Comparison of ENCODE assay signal across 25 mouse cellular contexts in the genomic region with DNA sequence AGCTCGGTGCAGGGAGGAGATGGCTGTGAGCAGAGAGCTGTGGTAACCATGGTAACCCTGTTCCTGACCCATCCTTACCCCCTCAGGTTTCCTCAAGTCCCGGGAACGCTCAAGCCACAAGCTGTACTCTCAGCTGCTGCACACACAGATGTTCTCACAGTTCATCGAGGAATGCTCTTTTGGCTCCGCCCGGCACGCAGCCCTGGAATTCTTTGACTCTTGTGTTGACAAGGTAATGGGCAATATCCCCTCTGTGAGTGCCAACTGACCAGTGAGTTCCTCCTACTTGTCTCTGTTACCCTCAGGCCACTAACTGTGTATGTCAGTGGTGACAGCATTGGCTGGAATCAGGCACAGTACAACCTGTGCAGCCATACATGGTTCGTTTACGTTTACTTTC. TPM values are rescaled to one million over a fixed set of nuclear protein-coding genes. Genes with fewer than 3 reads are reported as not detected.
A peak's percentile ranks its signal among the peaks of the same experiment; 100 is the strongest.
DNase-seq lines count a peak whose midpoint lies in the region; ATAC-seq and TF ChIP-seq lines count a peak whose summit lies in the region.
"Had no signal": no experiment of that assay in that cellular context is flagged by ENCODE, and none has a peak within 500 bp of the region (broad histone marks: within the 10 kb centered on the region; RNA-seq: fewer than 3 reads in every experiment).

No protein-coding gene starts in this region.

- no peak overlapping the region for H3K27ac ChIP-seq in testis, adult 2 months (ENCODE audit: control insufficient read depth, insufficient read depth, low read depth, low read length)
- H3K27ac ChIP-seq in forebrain, embryonic 10.5 days = no peak overlapping the region
- H3K27ac ChIP-seq: gastrocnemius, adult 2 months; heart, embryonic 13.5 days; hindbrain, embryonic 14.5 days; hindbrain, postnatal 0 days had no signal

- peak overlapping the region; percentile 6; the same call in 1 of the 2 replicates for H3K4me3 ChIP-seq in testis, adult 2 months (ENCODE audit: control insufficient read depth, low read depth, low read length)
- no peak overlapping the region for H3K4me3 ChIP-seq in forebrain, embryonic 10.5 days
- H3K4me3 ChIP-seq: gastrocnemius, adult 2 months; heart, embryonic 13.5 days had no signal

- no peak for TF ChIP-seq POLR2A in testis, adult 2 months (IDR thresholded peaks at IDR 0.05; ENCODE audit: control insufficient read depth, low read depth, low read length)

- no peaks in the 10 kb centered on the region for H3K9me3 ChIP-seq in forebrain, embryonic 10.5 days
- H3K9me3 ChIP-seq: heart, embryonic 13.5 days had no signal

- H3K36me3 ChIP-seq in testis, adult 2 months (ENCODE audit: control insufficient read depth, insufficient read depth, low read length) = no peaks in the 10 kb centered on the region
- peaks cover 94% of the 10 kb centered on the region for H3K36me3 ChIP-seq in forebrain, embryonic 10.5 days (replicated peaks)

- peaks cover 18% of the 10 kb centered on the region for H3K4me1 ChIP-seq in testis, adult 2 months (ENCODE audit: control insufficient read depth, insufficient read depth, low read length)
- H3K4me1 ChIP-seq in forebrain, embryonic 10.5 days = peaks cover 7% of the 10 kb centered on the region

- no peak for ATAC-seq in megakaryocyte, adult 5-6 weeks (ENCODE audit: poor library complexity, severe bottlenecking)
- ATAC-seq: forebrain, embryonic 14.5 days; forebrain, postnatal 0 days; hindbrain, postnatal 0 days; inflammation-experienced regulatory T-cells, adult 6 months; intestine, embryonic 16.5 days had no signal

- 82% methylated on average over 9 of the region's 9 CpGs for WGBS in forebrain, embryonic 10.5 days

- DNase-seq in cerebellum, adult 9-11 months = peak; percentile 18
- DNase-seq in cerebellum, adult 8-10 months = no peak
- DNase-seq in testis, postnatal 10 days (ENCODE audit: low spot score) = no peak
- peak; percentile 64 for DNase-seq in ZHBTc4 (ENCODE audit: low read depth, low spot score)
- no peak for DNase-seq in forebrain, embryonic 10.5 days (ENCODE audit: extremely low spot score, low spot score)
- DNase-seq: adrenal gland, adult 2 months; adrenal gland, postnatal 14 days; B cell, adult 2 months; cerebellum, adult 18-20 months; cerebellum, postnatal 10 days; forebrain, postnatal 0 days; gastrocnemius, adult 2 months; gastrocnemius, postnatal 14 days; heart, adult 11 months; heart, postnatal 14 days; heart, postnatal 4 days had no signal

- no peak for TF ChIP-seq CTCF in testis, adult 2 months (IDR thresholded peaks at IDR 0.05; ENCODE audit: control insufficient read depth, insufficient read depth, insufficient replicate concordance, low read depth, low read length)

- H3K27me3 ChIP-seq in testis, adult 2 months (ENCODE audit: control insufficient read depth, insufficient read depth, low read length) = no peaks in the 10 kb centered on the region
- H3K27me3 ChIP-seq in forebrain, embryonic 10.5 days (ENCODE audit: poor library complexity, severe bottlenecking) = no peaks in the 10 kb centered on the region
- H3K27me3 ChIP-seq: CH12.LX; heart, embryonic 13.5 days had no signal

RNA-seq across cellular contexts. Expression of gene Dennd4b, which starts 7.2 kb away (rescaled TPM):
- polyA plus RNA-seq in testis, adult 2 months (2012; rRNA removed) = 25.7 and 30.5 TPM in 2 replicates
- polyA plus RNA-seq in forebrain, embryonic 10.5 days (2016; fragmentation: Nextera tagmentation; extraction: Ambion mirVana) = 7.0 and 7.2 TPM in 2 replicates
- total RNA-seq in megakaryocyte, adult 5-6 weeks (2015) = 30.8 and 38.1 TPM in 2 replicates
- total RNA-seq in megakaryocyte, adult 5-6 weeks (2017) = 20.0 and 21.2 TPM in 2 replicates

RNA-seq across cellular contexts. Expression of gene Crtc2, which starts 18.2 kb away (rescaled TPM):
- polyA plus RNA-seq in testis, adult 2 months (2012; rRNA removed) = 25.1 and 33.7 TPM in 2 replicates
- polyA plus RNA-seq in forebrain, embryonic 10.5 days (2016; fragmentation: Nextera tagmentation; extraction: Ambion mirVana) = 21.3 and 26.4 TPM in 2 replicates
- 48.1 and 49.5 TPM in 2 replicates for total RNA-seq in megakaryocyte, adult 5-6 weeks (2015)
- total RNA-seq in megakaryocyte, adult 5-6 weeks (2017) = 11.3 and 19.4 TPM in 2 replicates

RNA-seq across cellular contexts. Expression of gene Gatad2b, which starts 20.8 kb away (rescaled TPM):
- polyA plus RNA-seq in testis, adult 2 months (2012; rRNA removed) = 26.2 and 34.5 TPM in 2 replicates
- 12.4 and 14.4 TPM in 2 replicates for polyA plus RNA-seq in forebrain, embryonic 10.5 days (2016; fragmentation: Nextera tagmentation; extraction: Ambion mirVana)
- 91.6 and 110 TPM in 2 replicates for total RNA-seq in megakaryocyte, adult 5-6 weeks (2015)
- 25.3 and 33.5 TPM in 2 replicates for total RNA-seq in megakaryocyte, adult 5-6 weeks (2017)

RNA-seq across cellular contexts. Expression of gene Slc39a1, which starts 24.2 kb away (rescaled TPM):
- 22.5 and 27.4 TPM in 2 replicates for polyA plus RNA-seq in testis, adult 2 months (2012; rRNA removed)
- polyA plus RNA-seq in forebrain, embryonic 10.5 days (2016; fragmentation: Nextera tagmentation; extraction: Ambion mirVana) = 69.6 and 75.4 TPM in 2 replicates
- 20.9 and 23.7 TPM in 2 replicates for total RNA-seq in megakaryocyte, adult 5-6 weeks (2015)
- 38.3 and 44.1 TPM in 2 replicates for total RNA-seq in megakaryocyte, adult 5-6 weeks (2017)

RNA-seq across cellular contexts. Expression of gene Creb3l4, which starts 28.9 kb away (rescaled TPM):
- 305 and 322 TPM in 2 replicates for polyA plus RNA-seq in testis, adult 2 months (2012; rRNA removed)
- polyA plus RNA-seq in forebrain, embryonic 10.5 days (2016; fragmentation: Nextera tagmentation; extraction: Ambion mirVana) = 4.5 and 5.8 TPM in 2 replicates
- total RNA-seq in megakaryocyte, adult 5-6 weeks (2015) = 0.67 TPM in 1 of 2 replicates, not detected in the other
- total RNA-seq in megakaryocyte, adult 5-6 weeks (2017) = 0.37 TPM in 1 of 2 replicates, not detected in the other
- total RNA-seq: gastrocnemius, adult 2 months; heart, postnatal 14 days had no signal
- polyA plus RNA-seq: inflammation-experienced regulatory T-cells, adult 6 months had no signal

Comparison
In these comparisons a context has a peak if more than half of its experiments do, and no peak if none do; other contexts are left out.
1. DNase-seq: peak in cerebellum, adult 9-11 months (single experiment) and ZHBTc4 (single experiment); none in cerebellum, adult 8-10 months (single experiment), testis, postnatal 10 days (single experiment) and forebrain, embryonic 10.5 days (single experiment).